8 mouse cellular contexts compared by ENCODE assay signal in the genomic region with DNA sequence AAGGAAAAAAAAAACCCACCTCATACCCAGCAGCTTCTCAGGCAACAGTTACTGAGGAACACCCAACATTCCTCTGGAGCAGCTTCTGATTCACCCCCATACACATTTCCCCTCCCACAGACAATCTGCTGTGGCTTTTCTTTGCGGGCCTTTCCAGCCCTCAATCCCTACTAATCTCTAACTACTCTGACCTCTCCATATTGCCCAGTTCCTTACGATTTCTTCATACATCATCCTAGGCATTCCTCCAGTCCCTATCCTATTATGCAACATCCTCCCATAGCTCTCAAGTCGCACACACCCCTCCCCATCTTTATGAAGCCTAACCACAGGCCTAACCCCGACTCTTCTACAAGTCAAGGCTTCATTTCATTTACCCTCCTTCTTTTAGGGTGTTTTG. TPM values are rescaled to one million over a fixed set of nuclear protein-coding genes. Genes with fewer than 3 reads are reported as not detected.
A peak's percentile ranks its signal among the peaks of the same experiment; 100 is the strongest.
DNase-seq lines count a peak whose midpoint lies in the region; ATAC-seq and TF ChIP-seq lines count a peak whose summit lies in the region.

No protein-coding gene starts in this region.

- peak overlapping the region; percentile 83 for H3K9ac ChIP-seq in hindbrain, embryonic 16.5 days (ENCODE audit: low read depth, low read length)
- peak overlapping the region; percentile 92 for H3K9ac ChIP-seq in midbrain, embryonic 14.5 days (replicated peaks; ENCODE audit: low read length)

- peak; percentile 25 to 55 for DNase-seq in left cerebral cortex, postnatal 14 days (ENCODE audit: low spot score in 2 of 2)
- no peak for DNase-seq in left cerebral cortex, postnatal 4 days
- no peak for DNase-seq in embryonic facial prominence, embryonic 10.5 days (ENCODE audit: low spot score)
- no peak for DNase-seq in midbrain, embryonic 14.5 days
- DNase-seq in adrenal gland, postnatal 14 days = no peak
- no peak for DNase-seq in B cell, adult 2 months
- DNase-seq in thymus, adult 2 months = no peak

- peaks cover 30% of the 10 kb centered on the region for H3K36me3 ChIP-seq in embryonic facial prominence, embryonic 10.5 days (replicated peaks)
- no peaks in the 10 kb centered on the region; the same call in 1 of the 2 replicates for H3K36me3 ChIP-seq in hindbrain, embryonic 16.5 days (ENCODE audit: control insufficient read depth, insufficient read depth, low read length)
- peaks cover 10% of the 10 kb centered on the region; the same call in 1 of the 2 replicates for H3K36me3 ChIP-seq in midbrain, embryonic 14.5 days (ENCODE audit: control insufficient read depth, insufficient read depth, low read length)
- H3K36me3 ChIP-seq in thymus, adult 2 months (ENCODE audit: control insufficient read depth, insufficient read depth, low read length) = no peaks in the 10 kb centered on the region

- intact Hi-C loops in left cerebral cortex, postnatal 14 days (cut with DNase I) = no loop called here
- intact Hi-C loops in left cerebral cortex, postnatal 4 days (cut with DNase I) = no loop called here

- H3K27ac ChIP-seq in embryonic facial prominence, embryonic 10.5 days (replicated peaks) = no peak overlapping the region
- no peak overlapping the region for H3K27ac ChIP-seq in hindbrain, embryonic 16.5 days (ENCODE audit: low read depth, low read length)
- H3K27ac ChIP-seq in midbrain, embryonic 14.5 days (replicated peaks; ENCODE audit: low read depth, low read length) = no peak overlapping the region
- no peak overlapping the region for H3K27ac ChIP-seq in thymus, adult 2 months (ENCODE audit: control insufficient read depth, insufficient read depth, low read length)

- ATAC-seq in hindbrain, embryonic 16.5 days = no peak
- no peak for ATAC-seq in midbrain, embryonic 14.5 days (ENCODE audit: low FRiP score, low TSS enrichment)

- no peaks in the 10 kb centered on the region for H3K9me3 ChIP-seq in embryonic facial prominence, embryonic 10.5 days
- no peaks in the 10 kb centered on the region for H3K9me3 ChIP-seq in hindbrain, embryonic 16.5 days (ENCODE audit: control insufficient read depth, low read length)
- H3K9me3 ChIP-seq in midbrain, embryonic 14.5 days (ENCODE audit: control insufficient read depth, low read length) = no peaks in the 10 kb centered on the region

- TF ChIP-seq CTCF in thymus, adult 2 months (IDR thresholded peaks at IDR 0.05; ENCODE audit: borderline replicate concordance, control insufficient read depth, extremely low read depth, insufficient read depth, low read length, poor library complexity) = no peak

- peaks cover 14% of the 10 kb centered on the region for H3K4me1 ChIP-seq in embryonic facial prominence, embryonic 10.5 days
- peaks cover 8% of the 10 kb centered on the region for H3K4me1 ChIP-seq in hindbrain, embryonic 16.5 days (ENCODE audit: control insufficient read depth, insufficient read depth, low read depth, low read length)
- H3K4me1 ChIP-seq in midbrain, embryonic 14.5 days (ENCODE audit: control insufficient read depth, insufficient read depth, low read length) = peaks cover 11% of the 10 kb centered on the region
- peaks cover 4% of the 10 kb centered on the region for H3K4me1 ChIP-seq in thymus, adult 2 months (replicated peaks; ENCODE audit: control insufficient read depth, insufficient read depth, low read length)

- 77% methylated on average over 4 of the region's 4 CpGs for WGBS in embryonic facial prominence, embryonic 10.5 days
- WGBS in hindbrain, embryonic 16.5 days = 76% methylated on average over 4 of the region's 4 CpGs
- 80% methylated on average over 4 of the region's 4 CpGs for WGBS in midbrain, embryonic 14.5 days
- 18% methylated on average over 4 of the region's 4 CpGs for WGBS in thymus, adult 2 months

- H3K4me3 ChIP-seq in embryonic facial prominence, embryonic 10.5 days = peak overlapping the region; percentile 91
- H3K4me3 ChIP-seq in hindbrain, embryonic 16.5 days (ENCODE audit: low read length) = peak overlapping the region; percentile 79
- peak overlapping the region; percentile 73 for H3K4me3 ChIP-seq in midbrain, embryonic 14.5 days (replicated peaks; ENCODE audit: low read depth, low read length)
- no peak overlapping the region for H3K4me3 ChIP-seq in thymus, adult 2 months (ENCODE audit: control insufficient read depth, insufficient read depth, low read length)

- H3K27me3 ChIP-seq in embryonic facial prominence, embryonic 10.5 days (replicated peaks; ENCODE audit: low read depth, poor library complexity, severe bottlenecking) = no peaks in the 10 kb centered on the region
- H3K27me3 ChIP-seq in hindbrain, embryonic 16.5 days (replicated peaks; ENCODE audit: control insufficient read depth, insufficient read depth, low read length) = no peaks in the 10 kb centered on the region
- H3K27me3 ChIP-seq in midbrain, embryonic 14.5 days (ENCODE audit: control insufficient read depth, insufficient read depth, low read length) = no peaks in the 10 kb centered on the region
- no peaks in the 10 kb centered on the region for H3K27me3 ChIP-seq in thymus, adult 2 months (ENCODE audit: control insufficient read depth, insufficient read depth, low read length)

- peak overlapping the region; percentile 70 for H3K4me2 ChIP-seq in hindbrain, embryonic 16.5 days (ENCODE audit: low read length)
- peak overlapping the region; percentile 80 for H3K4me2 ChIP-seq in midbrain, embryonic 14.5 days (ENCODE audit: low read length)

- TF ChIP-seq POLR2A in thymus, adult 2 months (IDR thresholded peaks at IDR 0.05; ENCODE audit: control insufficient read depth, extremely low read depth, insufficient read depth, low read length, poor library complexity) = no peak

RNA-seq across cellular contexts. Expression of gene Pip5k1a, which starts 1.6 kb away (rescaled TPM):
- total RNA-seq in left cerebral cortex, postnatal 14 days (2021) = 10 to 100 TPM; 37.6 to 45.1 TPM
- total RNA-seq in left cerebral cortex, postnatal 4 days (2021) = 10 to 100 TPM; 20.1 to 25.3 TPM
- 18.0 and 21.3 TPM in 2 replicates for polyA plus RNA-seq in embryonic facial prominence, embryonic 10.5 days (2016; fragmentation: Nextera tagmentation; extraction: Ambion mirVana)
- 13.8 and 14.5 TPM in 2 replicates for polyA plus RNA-seq in hindbrain, embryonic 16.5 days (2015; fragmentation: Nextera tagmentation; extraction: Ambion mirVana)
- polyA plus RNA-seq in midbrain, embryonic 14.5 days (2014; fragmentation: Nextera tagmentation; extraction: Ambion mirVana) = 15.0 and 15.4 TPM in 2 replicates
- 42.9 and 43.8 TPM in 2 replicates for total RNA-seq in adrenal gland, postnatal 14 days (2021)
- 36.5 and 37.8 TPM in 2 replicates for polyA plus RNA-seq in thymus, adult 2 months (2012; rRNA removed)

RNA-seq across cellular contexts. Expression of gene Vps72, which starts 5.7 kb away (rescaled TPM):
- total RNA-seq in left cerebral cortex, postnatal 14 days (2021) = 10 to 100 TPM; 36.1 to 37.3 TPM
- 10 to 100 TPM; 77.2 to 78.4 TPM for total RNA-seq in left cerebral cortex, postnatal 4 days (2021)
- polyA plus RNA-seq in embryonic facial prominence, embryonic 10.5 days (2016; fragmentation: Nextera tagmentation; extraction: Ambion mirVana) = 288 and 295 TPM in 2 replicates
- 142 and 158 TPM in 2 replicates for polyA plus RNA-seq in hindbrain, embryonic 16.5 days (2015; fragmentation: Nextera tagmentation; extraction: Ambion mirVana)
- 194 and 204 TPM in 2 replicates for polyA plus RNA-seq in midbrain, embryonic 14.5 days (2014; fragmentation: Nextera tagmentation; extraction: Ambion mirVana)
- 56.6 and 62.8 TPM in 2 replicates for total RNA-seq in adrenal gland, postnatal 14 days (2021)
- polyA plus RNA-seq in thymus, adult 2 months (2012; rRNA removed) = 77.1 and 78.4 TPM in 2 replicates

RNA-seq across cellular contexts. Expression of gene Tmod4, which starts 19.2 kb away (rescaled TPM):
- total RNA-seq in left cerebral cortex, postnatal 14 days (2021) = under 1 TPM; 0.29 to 0.32 TPM
- total RNA-seq in left cerebral cortex, postnatal 4 days (2021) = 1 to 10 TPM in 1 of 2 experiments, under 1 TPM in 1; 0.87 to 1.0 TPM
- 1.4 and 1.5 TPM in 2 replicates for polyA plus RNA-seq in embryonic facial prominence, embryonic 10.5 days (2016; fragmentation: Nextera tagmentation; extraction: Ambion mirVana)
- 0.98 and 1.7 TPM in 2 replicates for polyA plus RNA-seq in hindbrain, embryonic 16.5 days (2015; fragmentation: Nextera tagmentation; extraction: Ambion mirVana)
- 0.47 and 0.49 TPM in 2 replicates for polyA plus RNA-seq in midbrain, embryonic 14.5 days (2014; fragmentation: Nextera tagmentation; extraction: Ambion mirVana)
- 1.4 TPM in 1 of 2 replicates, not detected in the other for total RNA-seq in adrenal gland, postnatal 14 days (2021)
- 1.8 and 3.6 TPM in 2 replicates for polyA plus RNA-seq in thymus, adult 2 months (2012; rRNA removed)

RNA-seq across cellular contexts. Expression of gene Scnm1, which starts 28.7 kb away (rescaled TPM):
- 10 to 100 TPM; 38.8 to 42.8 TPM for total RNA-seq in left cerebral cortex, postnatal 14 days (2021)
- total RNA-seq in left cerebral cortex, postnatal 4 days (2021) = 10 to 100 TPM; 39.9 to 43.2 TPM
- 81.0 and 84.4 TPM in 2 replicates for polyA plus RNA-seq in embryonic facial prominence, embryonic 10.5 days (2016; fragmentation: Nextera tagmentation; extraction: Ambion mirVana)
- 83.2 and 83.6 TPM in 2 replicates for polyA plus RNA-seq in hindbrain, embryonic 16.5 days (2015; fragmentation: Nextera tagmentation; extraction: Ambion mirVana)
- 86.6 and 102 TPM in 2 replicates for polyA plus RNA-seq in midbrain, embryonic 14.5 days (2014; fragmentation: Nextera tagmentation; extraction: Ambion mirVana)
- 39.8 and 43.6 TPM in 2 replicates for total RNA-seq in adrenal gland, postnatal 14 days (2021)
- polyA plus RNA-seq in thymus, adult 2 months (2012; rRNA removed) = 56.4 and 63.8 TPM in 2 replicates

RNA-seq across cellular contexts. Expression of gene Lysmd1, which starts 28.8 kb away (rescaled TPM):
- 10 to 100 TPM; 19.2 to 20.7 TPM for total RNA-seq in left cerebral cortex, postnatal 14 days (2021)
- total RNA-seq in left cerebral cortex, postnatal 4 days (2021) = 10 to 100 TPM; 19.8 to 23.0 TPM
- 14.0 and 14.5 TPM in 2 replicates for polyA plus RNA-seq in embryonic facial prominence, embryonic 10.5 days (2016; fragmentation: Nextera tagmentation; extraction: Ambion mirVana)
- polyA plus RNA-seq in hindbrain, embryonic 16.5 days (2015; fragmentation: Nextera tagmentation; extraction: Ambion mirVana) = 51.9 and 52.3 TPM in 2 replicates
- polyA plus RNA-seq in midbrain, embryonic 14.5 days (2014; fragmentation: Nextera tagmentation; extraction: Ambion mirVana) = 31.7 and 34.7 TPM in 2 replicates
- 9.0 and 11.3 TPM in 2 replicates for total RNA-seq in adrenal gland, postnatal 14 days (2021)
- polyA plus RNA-seq in thymus, adult 2 months (2012; rRNA removed) = 13.1 and 14.1 TPM in 2 replicates

Comparison
In these comparisons a context has a peak if more than half of its experiments do, and no peak if none do; other contexts are left out.
1. DNase-seq: peak in left cerebral cortex, postnatal 14 days (2 of 2); none in left cerebral cortex, postnatal 4 days (single experiment), embryonic facial prominence, embryonic 10.5 days (single experiment), midbrain, embryonic 14.5 days (single experiment), adrenal gland, postnatal 14 days (single experiment), B cell, adult 2 months (0 of 2) and thymus, adult 2 months (single experiment).